13 mouse cellular contexts compared by ENCODE assay signal in genomic region chr7:118778561-118778960, GRCm38 (mm10). TPM values are rescaled to one million over a fixed set of nuclear protein-coding genes. Genes with fewer than 3 reads are reported as not detected.
DNase-seq lines count a peak whose midpoint lies in the region; ATAC-seq and TF ChIP-seq lines count a peak whose summit lies in the region.
"Had no signal": no experiment of that assay in that cellular context is flagged by ENCODE, and none has a peak within 500 bp of the region (broad histone marks: within the 10 kb centered on the region; RNA-seq: fewer than 3 reads in every experiment).

No protein-coding gene starts in this region.

- no peak overlapping the region for H3K4me2 ChIP-seq in embryonic facial prominence, embryonic 14.5 days (ENCODE audit: low read depth, low read length)
- no peak overlapping the region for H3K4me2 ChIP-seq in hindbrain, embryonic 12.5 days (replicated peaks)
- no peak overlapping the region for H3K4me2 ChIP-seq in kidney, embryonic 14.5 days (replicated peaks; ENCODE audit: low read depth, low read length)
- H3K4me2 ChIP-seq: stomach, embryonic 15.5 days had no signal

- no peak; the same call in 1 of the 2 replicates for TF ChIP-seq POLR2A in cerebellum, adult 2 months (IDR thresholded peaks at IDR 0.05; ENCODE audit: borderline replicate concordance, insufficient read depth, low read length)

- no peaks in the 10 kb centered on the region; the same call in 1 of the 2 replicates for H3K79me2 ChIP-seq in macrophage (ENCODE audit: inconsistent target)

- no peaks in the 10 kb centered on the region for H3K4me1 ChIP-seq in embryonic facial prominence, embryonic 14.5 days (ENCODE audit: control insufficient read depth, insufficient read depth, low read length)
- H3K4me1 ChIP-seq in embryonic facial prominence, embryonic 10.5 days, result no peaks in the 10 kb centered on the region
- H3K4me1 ChIP-seq in cerebellum, adult 2 months (ENCODE audit: control insufficient read depth, insufficient read depth, low read length), result peaks cover 46% of the 10 kb centered on the region
- 0 out of 2 replicates have a peak, but pooled peaks cover 7% of the 10 kb centered on the region for H3K4me1 ChIP-seq in hindbrain, embryonic 12.5 days
- H3K4me1 ChIP-seq in kidney, embryonic 14.5 days (ENCODE audit: control insufficient read depth, insufficient read depth, low read length), result no peaks in the 10 kb centered on the region
- H3K4me1 ChIP-seq: stomach, embryonic 15.5 days had no signal

- DNase-seq in embryonic facial prominence, embryonic 14.5 days (ENCODE audit: low spot score), result peak; percentile 22
- DNase-seq in embryonic facial prominence, embryonic 10.5 days (ENCODE audit: low spot score), result no peak
- DNase-seq in cerebellum, adult 2 months, result peak; percentile 81 to 95
- no peak for DNase-seq in right cerebral cortex, postnatal 4 days
- DNase-seq in ovary, adult 18-20 months (ENCODE audit: low spot score), result no peak
- DNase-seq: gastrocnemius, adult 2 months; heart, postnatal 36 days; kidney, postnatal 25 days; liver had no signal

- ATAC-seq in embryonic facial prominence, embryonic 14.5 days (ENCODE audit: low read depth), result no peak
- peak; percentile 33; the same call in 1 of the 2 replicates for ATAC-seq in hindbrain, embryonic 12.5 days (ENCODE audit: low FRiP score)
- no peak for ATAC-seq in kidney, embryonic 14.5 days (ENCODE audit: low FRiP score, low TSS enrichment)

- 68% methylated on average over 6 of the region's 6 CpGs for WGBS in embryonic facial prominence, embryonic 14.5 days
- WGBS in embryonic facial prominence, embryonic 10.5 days, result 81% methylated on average over 6 of the region's 6 CpGs
- 6% methylated on average over 6 of the region's 6 CpGs for WGBS in cerebellum, adult 2 months
- 49% methylated on average over 6 of the region's 6 CpGs for WGBS in hindbrain, embryonic 12.5 days
- WGBS in macrophage (ENCODE audit: missing documents), result 88% methylated on average over 6 of the region's 6 CpGs
- 81% methylated on average over 6 of the region's 6 CpGs for WGBS in kidney, embryonic 14.5 days

- no peaks in the 10 kb centered on the region for H3K9me3 ChIP-seq in embryonic facial prominence, embryonic 14.5 days (ENCODE audit: control insufficient read depth, low read length)
- H3K9me3 ChIP-seq in embryonic facial prominence, embryonic 10.5 days, result no peaks in the 10 kb centered on the region
- H3K9me3 ChIP-seq in hindbrain, embryonic 12.5 days (replicated peaks), result no peaks in the 10 kb centered on the region
- no peaks in the 10 kb centered on the region for H3K9me3 ChIP-seq in kidney, embryonic 14.5 days (ENCODE audit: control insufficient read depth, low read length)
- H3K9me3 ChIP-seq: stomach, embryonic 15.5 days had no signal

- H3K27ac ChIP-seq in embryonic facial prominence, embryonic 14.5 days (replicated peaks; ENCODE audit: low read depth, low read length), result no peak overlapping the region
- no peak overlapping the region for H3K27ac ChIP-seq in embryonic facial prominence, embryonic 10.5 days (replicated peaks)
- H3K27ac ChIP-seq in cerebellum, adult 2 months (ENCODE audit: insufficient read depth, low read length), result peak overlapping the region; percentile 74; the same call in 1 of the 2 replicates
- no peak overlapping the region for H3K27ac ChIP-seq in hindbrain, embryonic 12.5 days
- peak overlapping the region; percentile 47 for H3K27ac ChIP-seq in macrophage
- H3K27ac ChIP-seq in kidney, embryonic 14.5 days (ENCODE audit: low read depth, low read length), result no peak overlapping the region
- H3K27ac ChIP-seq: stomach, embryonic 15.5 days had no signal

- H3K9ac ChIP-seq in embryonic facial prominence, embryonic 14.5 days (ENCODE audit: low read depth, low read length), result no peak overlapping the region
- H3K9ac ChIP-seq in hindbrain, embryonic 12.5 days, result no peak overlapping the region
- no peak overlapping the region for H3K9ac ChIP-seq in kidney, embryonic 14.5 days (ENCODE audit: low read depth, low read length)
- H3K9ac ChIP-seq: stomach, embryonic 15.5 days had no signal

- no peak for TF ChIP-seq CTCF in cerebellum, adult 2 months (IDR thresholded peaks at IDR 0.05; ENCODE audit: borderline replicate concordance, insufficient read depth, low read depth, low read length)

- peaks cover 57% of the 10 kb centered on the region for H3K36me3 ChIP-seq in embryonic facial prominence, embryonic 14.5 days (ENCODE audit: control insufficient read depth, insufficient read depth, low read length)
- peaks cover 46% of the 10 kb centered on the region for H3K36me3 ChIP-seq in embryonic facial prominence, embryonic 10.5 days (replicated peaks)
- peaks cover 52% of the 10 kb centered on the region for H3K36me3 ChIP-seq in hindbrain, embryonic 12.5 days
- peaks cover 83% of the 10 kb centered on the region for H3K36me3 ChIP-seq in macrophage (ENCODE audit: inconsistent target)
- peaks cover 27% of the 10 kb centered on the region; the same call in 1 of the 2 replicates for H3K36me3 ChIP-seq in kidney, embryonic 14.5 days (ENCODE audit: control insufficient read depth, insufficient read depth, low read length)

- H3K4me3 ChIP-seq in embryonic facial prominence, embryonic 14.5 days (ENCODE audit: low read depth, low read length), result no peak overlapping the region
- no peak overlapping the region for H3K4me3 ChIP-seq in embryonic facial prominence, embryonic 10.5 days
- H3K4me3 ChIP-seq in cerebellum, adult 2 months (replicated peaks; ENCODE audit: insufficient read depth, low read depth, low read length), result no peak overlapping the region
- H3K4me3 ChIP-seq in hindbrain, embryonic 12.5 days, result no peak overlapping the region
- H3K4me3 ChIP-seq in macrophage (ENCODE audit: inconsistent target), result no peak overlapping the region
- no peak overlapping the region for H3K4me3 ChIP-seq in kidney, embryonic 14.5 days (ENCODE audit: low read length)
- H3K4me3 ChIP-seq: gastrocnemius, adult 2 months; stomach, embryonic 15.5 days had no signal

- no peaks in the 10 kb centered on the region for H3K27me3 ChIP-seq in embryonic facial prominence, embryonic 14.5 days (replicated peaks; ENCODE audit: control insufficient read depth, insufficient read depth, low read length)
- no peaks in the 10 kb centered on the region for H3K27me3 ChIP-seq in embryonic facial prominence, embryonic 10.5 days (replicated peaks; ENCODE audit: low read depth, poor library complexity, severe bottlenecking)
- no peaks in the 10 kb centered on the region for H3K27me3 ChIP-seq in cerebellum, adult 2 months (ENCODE audit: control insufficient read depth, insufficient read depth, low read length)
- no peaks in the 10 kb centered on the region for H3K27me3 ChIP-seq in hindbrain, embryonic 12.5 days
- H3K27me3 ChIP-seq in kidney, embryonic 14.5 days (ENCODE audit: control insufficient read depth, insufficient read depth, low read length), result no peaks in the 10 kb centered on the region
- H3K27me3 ChIP-seq: stomach, embryonic 15.5 days had no signal

RNA-seq across cellular contexts. Expression of gene Vps35l, which starts 38.5 kb away (rescaled TPM):
- polyA plus RNA-seq in embryonic facial prominence, embryonic 14.5 days (2014; fragmentation: Nextera tagmentation; extraction: Ambion mirVana), result 62.7 and 73.8 TPM in 2 replicates
- 69.1 and 70.0 TPM in 2 replicates for polyA plus RNA-seq in embryonic facial prominence, embryonic 10.5 days (2016; fragmentation: Nextera tagmentation; extraction: Ambion mirVana)
- polyA plus RNA-seq in cerebellum, adult 2 months (2012; rRNA removed), result 72.3 and 74.3 TPM in 2 replicates
- polyA plus RNA-seq in hindbrain, embryonic 12.5 days (2016; fragmentation: Nextera tagmentation; extraction: Ambion mirVana), result 98.2 and 101 TPM in 2 replicates
- total RNA-seq in macrophage (2018; cell fraction: chromatin; rRNA removed), result 100 to 1,000 TPM; 109 to 369 (median 222) TPM
- total RNA-seq in macrophage (2018; cell fraction: cytosol; rRNA removed), result 100 to 1,000 TPM; 103 to 157 (median 135) TPM
- total RNA-seq in macrophage (2018; cell fraction: nucleus; rRNA removed), result 100 to 1,000 TPM in 18 of 26 experiments, 10 to 100 TPM in 8; 80.9 to 206 (median 115) TPM
- polyA plus RNA-seq in macrophage (2018), result 93.8 to 123 TPM (median 106 TPM) in 3 replicates
- polyA plus RNA-seq in kidney, embryonic 14.5 days (2014; fragmentation: Nextera tagmentation; extraction: Ambion mirVana), result 52.3 and 69.6 TPM in 2 replicates

Comparison
In these comparisons a context has a peak if more than half of its experiments do, and no peak if none do; other contexts are left out.
1. DNase-seq: peak in embryonic facial prominence, embryonic 14.5 days (single experiment) and cerebellum, adult 2 months (2 of 2); none in embryonic facial prominence, embryonic 10.5 days (single experiment), right cerebral cortex, postnatal 4 days (single experiment) and ovary, adult 18-20 months (single experiment).
2. H3K27ac ChIP-seq: peak in cerebellum, adult 2 months (single experiment) and macrophage (single experiment); none in embryonic facial prominence, embryonic 14.5 days (single experiment), embryonic facial prominence, embryonic 10.5 days (single experiment), hindbrain, embryonic 12.5 days (single experiment) and kidney, embryonic 14.5 days (single experiment).